Mouse (Mus musculus): Measurements from ENCODE around the gene Kirrel3. TPM values are rescaled to one million over a fixed set of nuclear protein-coding genes. Genes with fewer than 3 reads are reported as not detected.

The Kirrel3 gene
- total RNA-seq, 2 experiments from 2014 or later, result 77.0 to 80.1 TPM

DNA sequence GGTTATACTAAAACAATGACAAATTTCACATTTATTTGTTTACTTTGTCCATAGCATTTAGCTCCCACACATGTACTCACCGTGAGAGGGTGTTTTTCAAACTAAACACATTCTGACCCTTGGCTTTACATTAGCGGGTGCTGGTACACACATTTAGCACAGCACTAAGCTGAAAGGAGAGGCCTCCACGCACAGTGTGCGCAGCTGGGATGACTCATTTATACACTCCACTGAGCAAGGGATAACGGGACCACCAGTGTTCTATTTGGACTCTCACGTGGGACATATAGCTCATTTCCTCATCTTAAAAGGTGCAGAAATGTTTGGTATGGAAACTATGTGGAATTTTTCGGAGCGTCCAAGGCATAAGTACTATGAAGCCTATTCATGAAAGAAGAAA is 158.7 kb downstream of the Kirrel3 start:
- no peak for DNase-seq (ENCODE audit: extremely low spot score in 1 of 2, low spot score in 2 of 2)
- intact Hi-C loops (cut with DNase I), result no loop called here

DNA sequence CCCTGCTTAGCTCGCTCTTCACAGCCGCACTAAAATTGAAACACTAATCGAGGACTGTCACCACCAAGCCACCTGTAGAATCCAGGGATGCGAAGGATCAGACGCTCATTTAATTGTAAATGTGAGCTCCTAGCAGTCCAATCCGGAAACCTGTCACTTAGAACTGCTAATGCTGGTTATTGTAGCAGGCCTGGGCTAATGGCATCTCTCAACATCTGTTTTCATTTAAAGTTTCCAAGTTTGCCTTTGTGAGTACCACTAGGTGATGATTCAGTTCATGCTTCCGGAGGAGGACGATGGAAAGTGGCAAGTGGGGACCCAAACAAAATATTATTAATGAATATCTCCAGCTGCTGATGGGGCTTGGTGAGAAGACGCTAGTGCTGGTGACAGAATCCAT is 161.1 kb downstream of the Kirrel3 start:
- intact Hi-C loops (cut with DNase I), result no loop called here
- no peak for DNase-seq (ENCODE audit: extremely low spot score in 1 of 2, low spot score in 2 of 2)

DNA sequence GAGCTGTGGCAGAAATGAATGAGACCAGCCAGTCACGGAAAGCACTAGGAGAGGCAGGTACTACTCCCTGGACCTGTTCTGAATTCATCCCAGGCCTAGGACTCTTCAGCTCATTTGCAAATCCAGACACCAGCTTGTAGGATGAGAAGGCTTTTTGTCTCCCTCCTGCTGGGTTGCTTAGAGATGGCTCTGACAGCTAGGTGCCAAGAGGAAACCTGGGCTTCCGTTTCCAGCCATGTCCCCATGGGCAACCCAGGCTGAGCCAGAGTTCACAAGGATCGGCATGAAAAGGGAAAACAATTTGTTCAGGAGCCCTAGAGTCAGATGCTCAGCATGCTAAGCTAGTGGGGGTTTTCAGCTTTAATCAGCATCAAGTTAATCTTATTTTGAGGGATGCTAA is 166.6 kb downstream of the Kirrel3 start:
- intact Hi-C loops (cut with DNase I), result no loop called here
- no peak for DNase-seq (ENCODE audit: extremely low spot score in 1 of 2, low spot score in 2 of 2)

DNA sequence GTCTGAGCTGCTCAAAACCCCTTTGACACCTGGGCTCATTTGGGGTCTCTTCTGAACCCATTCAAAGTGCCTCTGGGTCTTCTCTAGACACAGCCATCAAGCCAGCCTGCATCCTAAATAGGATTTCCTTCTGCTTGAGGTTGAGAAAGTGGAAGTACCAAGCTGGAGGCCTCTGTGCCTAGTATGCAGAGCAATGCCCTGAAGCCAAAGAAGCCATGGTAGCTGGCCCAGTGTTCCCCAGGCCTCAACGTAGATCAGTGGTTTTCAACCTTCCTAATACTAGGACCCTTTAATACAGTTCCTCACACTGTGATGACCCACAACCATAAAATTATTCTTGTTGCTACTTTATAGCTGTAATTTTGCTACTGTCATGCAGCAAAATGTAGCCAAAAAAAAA is 167.4 kb downstream of the Kirrel3 start:
- intact Hi-C loops (cut with DNase I), result no loop called here
- no peak for DNase-seq (ENCODE audit: extremely low spot score in 1 of 2, low spot score in 2 of 2)

DNA sequence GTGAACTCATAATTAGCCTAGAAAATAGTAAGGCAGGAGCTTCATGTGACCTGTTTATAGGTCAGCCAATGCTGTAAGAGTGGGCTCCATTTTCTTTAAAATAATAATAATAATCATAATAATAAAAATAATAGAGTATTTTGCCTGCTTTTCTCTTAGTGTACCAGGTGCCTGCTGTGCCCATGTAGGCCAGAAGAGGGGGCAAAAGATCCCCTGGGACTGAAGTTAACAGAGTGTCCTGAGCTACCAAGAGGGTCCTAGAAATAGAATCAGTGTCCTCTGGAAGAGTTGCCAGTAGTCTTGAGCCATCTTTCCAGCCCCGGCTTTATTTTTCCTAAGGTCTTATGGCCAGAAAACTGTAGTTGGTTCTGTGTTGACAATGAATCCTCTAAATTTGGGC is 174.9 kb downstream of the Kirrel3 start:
- intact Hi-C loops (cut with DNase I), result loop anchor here (10.0 kb wide), 1 partner anchor 166 kb away; no protein-coding TSS in a partner anchor
- DNase-seq (ENCODE audit: extremely low spot score in 1 of 2, low spot score in 2 of 2), result no peak

DNA sequence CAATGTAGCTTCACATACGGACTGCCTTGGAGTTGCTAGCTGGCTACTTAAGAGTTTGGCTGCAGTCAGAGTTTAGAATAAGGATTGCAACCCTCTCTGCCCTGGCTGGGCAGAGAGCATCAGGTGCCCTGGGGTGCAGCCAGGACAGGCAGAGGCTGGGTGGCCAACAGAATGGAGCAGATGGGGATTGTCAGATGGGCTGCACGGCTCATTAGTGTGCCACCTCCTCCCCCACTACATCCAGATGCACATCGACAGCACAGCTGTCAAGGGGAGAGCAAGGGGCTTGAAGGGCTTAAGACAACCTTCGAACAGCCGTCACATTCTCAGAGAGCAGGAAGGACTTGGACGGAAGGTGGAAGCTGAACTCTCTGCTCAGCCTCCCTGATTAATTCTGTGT is 177.7 kb downstream of the Kirrel3 start:
- no peak for DNase-seq (ENCODE audit: extremely low spot score in 1 of 2, low spot score in 2 of 2)
- intact Hi-C loops (cut with DNase I), result loop anchor here (10.0 kb wide), 1 partner anchor 169 kb away; no protein-coding TSS in a partner anchor

DNA sequence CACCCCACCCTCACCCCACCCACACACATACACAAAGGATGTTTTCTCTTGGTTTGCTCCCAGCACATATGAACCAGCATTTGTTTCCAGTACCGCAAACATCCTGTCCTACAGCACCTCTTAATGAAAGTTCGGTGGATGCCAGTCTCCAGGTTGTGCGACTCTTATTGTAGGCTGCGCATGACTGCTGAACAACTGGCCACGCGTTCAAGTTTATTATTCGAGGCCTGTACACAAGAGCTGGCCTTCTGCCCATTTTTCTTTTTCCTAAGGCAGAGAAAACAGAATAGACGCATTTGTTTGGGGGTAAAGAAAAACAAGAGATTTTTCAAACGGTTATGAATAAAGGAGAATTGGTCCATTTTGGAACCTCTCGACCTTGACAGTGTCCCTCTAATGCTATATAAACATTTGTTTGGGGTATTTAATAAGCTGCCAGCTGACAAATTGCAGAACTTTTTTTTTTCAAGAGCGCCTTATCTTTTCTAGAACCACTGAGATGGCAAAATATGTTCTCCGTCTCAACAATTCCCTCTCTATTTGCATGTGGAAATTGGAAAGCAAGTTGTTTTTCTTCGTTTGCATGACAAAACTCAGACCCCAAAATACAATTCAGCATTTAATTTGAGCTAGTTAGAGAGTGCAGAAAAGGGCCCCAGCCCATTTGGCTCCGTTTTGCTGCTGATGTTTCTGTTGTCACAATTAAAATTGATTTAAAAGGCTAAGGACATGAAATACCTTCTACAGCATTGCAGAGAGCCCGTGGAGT is 179.9 kb downstream of the Kirrel3 start:
- intact Hi-C loops (cut with DNase I), result loop anchor here (10.0 kb wide), 1 partner anchor 171 kb away; no protein-coding TSS in a partner anchor
- no peak for DNase-seq (ENCODE audit: extremely low spot score in 1 of 2, low spot score in 2 of 2)

DNA sequence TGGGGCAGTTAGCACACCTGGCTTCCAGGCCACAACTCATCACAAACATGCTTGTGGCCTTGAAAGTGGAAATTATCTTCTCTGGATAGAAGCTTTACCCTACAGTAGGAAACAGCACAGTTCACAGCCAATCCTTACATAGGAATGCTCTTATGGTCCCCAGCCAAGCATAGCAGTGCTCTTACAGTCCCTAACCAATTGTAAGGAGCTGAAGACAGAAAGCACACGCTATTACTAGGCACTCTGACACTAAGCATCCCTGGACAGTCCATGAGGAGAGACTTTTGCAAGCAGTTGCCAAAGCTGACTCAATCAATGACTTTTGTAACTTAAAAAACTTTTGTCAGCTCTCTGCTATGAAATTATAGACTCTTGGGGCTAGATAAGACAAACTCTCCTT is 181.5 kb downstream of the Kirrel3 start:
- intact Hi-C loops (cut with DNase I), result loop anchor here (10.0 kb wide), 1 partner anchor 172 kb away; no protein-coding TSS in a partner anchor
- DNase-seq (ENCODE audit: extremely low spot score in 1 of 2, low spot score in 2 of 2), result no peak

DNA sequence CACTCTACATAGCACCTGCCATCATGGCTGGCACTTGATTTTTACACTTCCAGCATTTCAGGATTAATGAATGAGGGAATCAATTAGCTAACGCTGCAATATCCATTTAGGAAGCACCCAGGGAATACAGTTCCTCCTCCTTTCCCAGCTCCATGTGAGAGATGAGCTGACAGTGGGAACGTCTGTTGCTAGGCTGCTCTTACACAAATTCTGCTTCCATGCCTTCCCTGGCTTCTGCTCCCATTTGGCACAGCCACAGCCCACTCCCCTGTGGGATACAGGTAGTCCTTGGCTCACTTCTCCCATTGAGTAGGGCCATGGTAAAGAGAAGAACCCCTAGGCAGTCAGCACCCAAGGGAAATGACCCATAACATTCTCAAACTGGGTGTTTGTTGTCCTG is 185.2 kb downstream of the Kirrel3 start:
- intact Hi-C loops (cut with DNase I), result no loop called here
- DNase-seq (ENCODE audit: extremely low spot score in 1 of 2, low spot score in 2 of 2), result no peak

DNA sequence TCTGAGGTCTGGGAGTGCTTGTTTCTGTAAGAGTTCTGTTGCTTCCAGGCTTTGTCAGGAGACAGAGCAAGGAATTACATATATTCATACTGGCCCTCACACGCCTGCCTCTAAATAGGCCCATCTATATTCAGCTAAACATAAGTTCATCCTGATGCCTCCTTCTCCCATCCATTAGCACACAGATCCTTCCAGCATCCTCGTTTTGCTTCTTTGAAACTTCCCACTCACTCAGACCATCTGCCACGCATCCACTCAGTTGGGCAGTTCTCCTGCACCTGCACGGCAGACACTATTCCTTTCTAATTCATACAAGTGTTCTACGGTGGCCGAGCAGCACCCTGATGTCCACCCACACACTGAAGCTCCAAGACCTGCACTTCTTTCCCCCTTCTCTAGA is 201.1 kb downstream of the Kirrel3 start:
- DNase-seq (ENCODE audit: extremely low spot score in 1 of 2, low spot score in 2 of 2), result peak in 1 of 2 experiments; percentile 31

DNA sequence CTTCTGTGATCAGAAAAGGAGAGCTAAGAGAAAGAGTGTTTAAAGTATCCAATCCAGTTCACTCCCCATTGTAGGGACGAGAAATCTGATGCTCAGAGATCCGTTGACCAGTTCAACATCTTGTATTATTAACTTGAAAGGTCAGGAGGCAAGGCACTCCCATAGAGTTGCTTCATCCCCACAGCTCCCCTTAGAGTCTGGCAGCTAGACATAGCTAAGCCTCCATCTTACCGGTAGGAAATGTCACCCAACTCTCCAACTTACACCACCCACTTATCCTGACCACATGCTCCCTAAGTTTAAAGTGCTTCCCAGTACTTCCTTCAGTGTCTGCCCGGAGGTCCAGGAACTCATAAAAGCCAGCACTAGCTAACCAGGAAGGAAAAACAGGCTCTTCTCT is 202.7 kb downstream of the Kirrel3 start:
- no peak for DNase-seq (ENCODE audit: extremely low spot score in 1 of 2, low spot score in 2 of 2)
- intact Hi-C loops (cut with DNase I), result no loop called here

More for the DNA sequence above, 201.1 kb downstream of the Kirrel3 start:
- intact Hi-C loops (cut with DNase I), result no loop called here

DNA sequence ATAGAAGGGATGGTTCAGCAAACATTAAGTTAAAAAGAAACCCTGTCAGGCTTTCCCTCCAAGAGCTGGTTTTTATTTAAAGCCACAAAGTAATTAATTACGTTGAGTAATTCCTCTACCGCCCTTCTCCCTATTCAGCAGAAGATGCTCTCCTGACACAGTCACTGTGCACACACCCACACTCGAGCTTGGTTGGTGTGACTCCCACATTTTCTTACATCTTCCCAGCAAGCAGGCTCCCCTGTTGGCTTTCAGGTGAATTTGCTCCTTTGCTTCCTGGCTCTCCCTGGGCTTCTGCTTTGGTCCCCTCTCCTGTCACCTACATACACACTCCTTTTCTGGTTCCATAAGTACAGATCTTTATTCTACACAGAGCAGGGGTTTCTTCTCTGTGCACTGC is 203.7 kb downstream of the Kirrel3 start:
- intact Hi-C loops (cut with DNase I), result no loop called here
- DNase-seq (ENCODE audit: extremely low spot score in 1 of 2, low spot score in 2 of 2), result no peak

DNA sequence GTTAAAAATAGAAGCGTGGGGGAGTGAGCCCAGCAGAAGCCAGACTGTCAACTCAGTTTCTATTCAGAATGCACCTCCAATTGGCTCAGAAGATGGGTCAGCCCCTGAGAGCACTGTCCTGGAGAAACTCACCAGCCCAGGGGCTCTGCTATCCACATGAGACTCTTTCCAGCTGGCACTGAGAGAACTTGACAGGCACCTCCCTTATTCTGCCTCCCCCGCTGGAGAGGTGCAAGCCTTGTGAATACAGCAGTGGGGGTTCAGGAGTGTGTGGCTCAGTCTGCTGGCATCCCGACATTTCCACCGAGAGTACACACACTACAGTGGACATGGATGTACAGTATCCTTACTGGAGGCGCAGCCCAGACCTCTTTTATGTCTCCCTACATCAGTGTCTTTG is 210.0 kb downstream of the Kirrel3 start:
- no peak for DNase-seq (ENCODE audit: extremely low spot score in 1 of 2, low spot score in 2 of 2)
- intact Hi-C loops (cut with DNase I), result no loop called here

DNA sequence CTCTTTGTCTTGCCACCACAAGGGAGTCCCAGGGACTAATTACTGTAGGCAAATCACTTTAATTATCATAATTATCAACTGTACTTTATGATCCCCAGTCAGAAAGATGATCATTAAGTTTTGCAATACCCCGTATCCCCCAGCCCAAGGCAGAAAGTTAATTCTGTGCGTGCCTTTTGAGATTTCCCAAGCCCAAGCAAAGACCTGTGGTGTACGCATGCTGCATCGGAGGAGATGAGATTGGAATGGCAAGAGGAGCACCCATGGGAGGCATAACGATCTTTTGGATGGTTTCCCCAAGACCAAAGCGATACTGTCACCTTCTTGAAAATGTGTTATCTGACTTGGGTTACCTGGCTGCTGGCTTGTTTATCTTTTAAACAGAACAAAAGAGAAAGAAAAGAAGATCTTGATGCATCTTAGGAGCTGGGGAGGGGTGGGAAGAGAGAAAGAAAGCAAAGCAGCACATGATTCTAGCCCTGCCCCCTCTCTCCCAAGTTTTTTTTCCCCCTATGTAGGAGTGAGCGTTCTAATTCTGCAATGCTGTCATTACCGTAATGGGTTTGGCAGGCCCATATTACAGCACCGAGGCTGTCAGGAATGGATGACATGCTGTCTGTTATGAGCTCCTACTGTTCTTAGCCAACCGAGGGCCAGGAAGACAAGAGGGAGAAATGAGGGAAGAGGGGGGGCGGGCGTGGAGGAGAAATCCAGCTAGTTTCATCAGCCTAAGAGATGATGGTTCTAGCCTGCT is 218.0 kb downstream of the Kirrel3 start:
- DNase-seq (ENCODE audit: extremely low spot score in 1 of 2, low spot score in 2 of 2), result no peak
- intact Hi-C loops (cut with DNase I), result no loop called here

DNA sequence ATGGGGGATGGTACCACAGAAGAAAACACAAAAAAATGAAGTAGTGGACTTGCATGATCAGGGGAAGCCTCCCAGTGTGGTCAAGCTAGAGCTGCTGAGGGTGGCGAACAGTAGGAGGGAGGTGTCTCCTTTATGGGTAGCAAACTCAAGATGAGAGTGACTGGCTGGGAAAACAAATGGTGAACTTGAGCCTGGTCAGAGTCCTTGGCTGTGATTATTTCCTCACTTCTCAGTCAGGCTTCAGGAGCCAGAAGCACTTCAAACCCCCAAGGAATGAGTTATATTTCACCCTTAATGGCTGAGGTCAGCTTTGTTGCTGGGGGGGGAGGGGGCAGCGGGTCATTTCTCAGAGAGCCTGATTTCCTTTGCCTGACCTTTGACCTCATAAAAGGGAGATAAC is 218.7 kb downstream of the Kirrel3 start:
- no peak for DNase-seq (ENCODE audit: extremely low spot score in 1 of 2, low spot score in 2 of 2)
- intact Hi-C loops (cut with DNase I), result no loop called here

DNA sequence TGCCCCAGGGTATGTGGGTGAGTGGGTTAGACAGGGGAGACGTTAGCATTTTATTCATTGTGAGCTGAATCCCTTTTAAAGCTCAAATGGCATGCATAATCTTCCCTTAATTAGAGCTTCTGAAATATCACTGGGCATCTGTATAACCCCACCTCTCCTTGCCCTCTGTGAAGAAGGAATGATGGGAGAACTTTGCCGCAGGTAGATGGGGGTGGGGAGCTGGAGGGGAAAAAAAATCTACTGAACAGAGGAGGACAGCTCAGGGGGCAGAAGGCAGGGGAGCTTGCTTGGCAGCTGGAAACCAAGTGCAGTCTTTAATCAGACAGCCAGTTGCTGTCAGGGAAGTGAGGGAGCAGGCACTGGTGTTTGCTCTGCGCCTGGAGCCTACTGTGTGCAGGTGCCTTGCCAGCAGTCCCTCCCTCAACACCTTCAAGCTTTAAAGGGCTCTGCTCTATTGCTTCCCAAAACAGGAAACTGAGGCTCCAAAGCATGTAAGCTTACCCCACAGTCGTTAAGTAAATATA is 220.7 kb downstream of the Kirrel3 start:
- intact Hi-C loops (cut with DNase I), result no loop called here
- DNase-seq (ENCODE audit: extremely low spot score in 1 of 2, low spot score in 2 of 2), result no peak

DNA sequence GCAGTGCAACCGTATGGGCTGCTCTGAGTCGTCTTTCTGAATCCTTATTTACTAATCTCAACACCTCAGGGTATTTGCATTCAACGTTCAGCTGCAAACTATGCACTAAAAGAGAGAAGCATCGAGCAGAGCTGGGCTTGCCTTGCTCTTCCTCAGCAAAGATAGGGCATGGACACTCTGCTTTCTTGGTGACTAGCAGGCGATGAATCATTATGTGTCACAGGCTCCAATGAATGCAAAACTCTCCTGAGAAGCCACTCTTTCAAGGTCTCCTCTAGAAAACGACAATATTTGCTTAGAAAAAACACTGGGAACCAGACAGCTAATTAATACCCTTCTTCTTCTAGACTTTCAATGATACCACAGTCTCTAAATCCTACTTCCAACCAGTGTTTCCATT is 223.0 kb downstream of the Kirrel3 start:
- intact Hi-C loops (cut with DNase I), result no loop called here

DNA sequence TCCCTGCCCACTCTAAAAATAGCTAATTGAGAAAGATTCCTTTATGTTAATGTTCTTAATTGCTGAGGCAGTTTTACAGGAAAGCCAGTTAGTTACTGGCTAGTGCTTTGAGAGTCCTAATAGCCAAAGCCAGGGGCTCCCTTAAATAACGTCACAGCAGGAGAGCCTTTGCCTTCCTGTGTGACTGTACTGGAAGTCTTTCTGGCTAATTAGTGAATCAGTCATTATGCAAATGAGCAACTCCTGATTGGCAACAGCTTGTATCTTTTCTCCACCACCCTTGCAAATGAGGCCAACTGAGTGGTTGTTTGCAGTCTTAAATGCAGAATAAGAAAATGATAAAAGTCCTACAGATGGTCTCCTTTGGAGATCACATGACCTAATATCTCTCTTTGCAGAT is 226.3 kb downstream of the Kirrel3 start:
- intact Hi-C loops (cut with DNase I), result no loop called here
- DNase-seq (ENCODE audit: extremely low spot score in 1 of 2, low spot score in 2 of 2), result no peak

More for the DNA sequence above, 223.0 kb downstream of the Kirrel3 start:
- DNase-seq (ENCODE audit: extremely low spot score in 1 of 2, low spot score in 2 of 2), result no peak

DNA sequence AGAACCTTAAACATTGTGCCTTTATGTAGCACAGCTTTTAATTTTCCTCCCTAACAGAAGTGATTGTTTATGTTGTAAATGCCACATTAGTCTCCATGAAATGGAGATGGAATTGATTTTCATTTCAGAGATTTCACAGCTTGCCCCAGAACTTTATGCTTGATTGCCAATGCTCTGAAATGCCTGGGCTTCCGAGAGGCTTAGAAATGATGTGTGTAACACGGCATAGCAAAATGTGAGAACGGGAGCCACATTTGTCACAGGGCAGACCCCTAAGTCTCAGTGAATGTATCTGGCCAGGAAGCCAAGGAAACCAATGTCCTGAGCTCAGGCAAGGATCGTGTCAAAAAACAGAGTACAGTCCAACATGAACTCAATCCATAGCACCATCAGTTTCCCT is 227.3 kb downstream of the Kirrel3 start:
- DNase-seq (ENCODE audit: extremely low spot score in 1 of 2, low spot score in 2 of 2), result no peak
- intact Hi-C loops (cut with DNase I), result no loop called here

DNA sequence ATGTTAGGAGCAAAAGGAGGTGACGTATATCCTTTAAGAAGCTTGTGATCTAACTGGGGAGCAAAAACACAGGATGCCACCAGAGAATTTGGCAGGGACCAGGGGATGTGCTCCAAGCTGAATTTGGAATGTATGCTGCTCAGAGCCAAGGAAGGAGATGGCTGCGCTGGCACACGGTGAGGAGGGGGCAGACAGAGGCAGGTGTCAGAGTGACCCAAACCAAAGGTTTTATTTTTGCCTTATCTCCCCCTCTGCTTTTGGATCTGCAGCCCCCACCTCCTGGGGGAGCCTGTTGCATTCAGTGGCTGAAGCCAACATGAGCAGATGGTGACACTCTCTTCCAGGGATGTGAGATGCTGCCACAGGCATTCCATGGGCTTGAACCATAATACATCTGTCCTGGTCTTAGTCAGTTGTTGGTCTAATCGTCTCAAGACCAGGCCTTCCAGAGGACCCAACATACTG is 227.8 kb downstream of the Kirrel3 start:
- intact Hi-C loops (cut with DNase I), result no loop called here
- DNase-seq (ENCODE audit: extremely low spot score in 1 of 2, low spot score in 2 of 2), result no peak

Data from left cerebral cortex, postnatal 10 days (tissue).